Mouse (Mus musculus) frontal cortex, postnatal 36 days (tissue): Measurements from ENCODE around the gene 1810010D01Rik.

Experiments used
- DNase-seq, 2 experiments: peaks; one replicate each; pipeline ENCODE4 v3.0.0; 2022; ENCODE audit warnings: low spot score in 2 of 2

Gene 1810010D01Rik

DNA sequence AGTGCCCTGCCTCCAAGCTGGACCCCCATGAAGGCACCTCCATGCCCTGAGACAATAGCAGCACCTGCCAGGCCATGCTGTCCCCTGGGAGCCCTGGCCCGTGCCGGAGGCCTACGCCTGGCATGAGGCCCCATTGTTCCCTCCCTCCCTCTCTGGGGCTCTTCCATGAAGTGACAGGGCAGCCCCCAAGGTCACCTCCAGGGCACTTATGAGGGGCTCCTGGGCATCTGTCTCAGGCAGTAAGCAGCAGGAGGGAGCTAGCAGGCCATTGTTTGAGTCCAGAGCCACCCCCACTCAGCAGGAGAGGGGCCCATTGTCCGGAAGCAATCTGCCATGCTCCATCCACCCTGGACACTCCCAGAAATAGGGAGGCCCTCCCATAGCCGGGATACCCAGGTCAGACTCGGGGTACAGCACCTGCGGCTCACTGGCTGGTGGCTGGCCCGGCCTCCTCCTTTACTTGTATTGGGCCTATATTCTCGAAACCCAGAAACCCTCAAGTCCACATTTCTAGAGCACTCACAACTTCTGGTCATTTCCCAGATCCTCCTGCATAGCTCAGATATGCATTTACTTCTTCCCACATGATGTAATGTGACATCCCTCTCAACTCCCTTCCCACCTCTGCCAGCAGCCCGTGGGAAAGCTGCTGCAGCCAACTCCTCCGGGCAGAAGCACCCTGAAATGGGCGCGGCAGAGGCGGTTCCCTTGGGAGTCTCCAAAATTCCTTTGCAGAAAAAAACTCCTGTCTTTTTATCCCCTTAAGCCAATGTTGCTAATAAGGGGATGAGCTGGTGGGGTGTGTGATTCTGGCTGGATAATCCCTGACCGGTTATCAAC is 30.9 kb downstream of the 1810010D01Rik start:
- peak in 1 of 2 experiments; percentile 28 for DNase-seq

DNA sequence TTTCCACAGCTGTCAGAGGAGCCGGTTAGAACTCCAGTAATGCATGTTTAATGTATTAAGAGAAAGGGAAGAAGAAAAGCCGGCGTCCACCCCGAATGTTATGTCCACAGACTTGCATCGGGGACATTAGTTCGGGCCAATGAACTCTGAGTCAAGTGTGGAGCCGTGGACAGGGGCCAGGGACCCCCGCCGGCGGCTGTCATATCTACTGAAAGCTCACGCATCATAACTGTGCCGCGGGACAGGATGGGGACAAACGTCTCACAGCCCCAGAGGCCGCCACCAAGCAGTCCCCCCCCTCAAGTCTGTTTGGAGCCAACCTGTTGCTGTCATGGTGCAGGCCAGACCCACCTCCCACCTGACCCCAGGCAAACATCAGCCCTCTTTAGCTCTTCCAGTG is 34.4 kb downstream of the 1810010D01Rik start:
- no peak for DNase-seq

DNA sequence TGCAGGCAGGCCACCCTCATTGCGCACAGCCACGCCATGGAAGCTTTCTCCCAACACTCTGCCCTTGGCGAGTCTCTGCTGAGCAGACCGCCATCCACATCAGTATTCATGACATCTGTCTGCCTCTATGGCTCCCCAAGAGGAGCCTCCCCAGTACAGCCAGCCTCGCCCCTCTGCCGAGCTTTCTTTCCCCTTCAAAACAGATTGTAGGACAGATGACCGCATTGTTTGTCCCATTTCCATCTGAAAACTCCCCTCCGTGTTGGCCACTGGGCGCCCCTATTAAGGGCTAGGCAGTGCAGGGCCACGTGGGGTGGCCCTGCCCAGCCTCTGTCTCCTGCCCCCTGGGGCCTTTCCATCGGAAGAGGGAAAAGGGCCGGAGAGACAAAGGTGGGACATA is 34.8 kb downstream of the 1810010D01Rik start:
- no peak for DNase-seq

DNA sequence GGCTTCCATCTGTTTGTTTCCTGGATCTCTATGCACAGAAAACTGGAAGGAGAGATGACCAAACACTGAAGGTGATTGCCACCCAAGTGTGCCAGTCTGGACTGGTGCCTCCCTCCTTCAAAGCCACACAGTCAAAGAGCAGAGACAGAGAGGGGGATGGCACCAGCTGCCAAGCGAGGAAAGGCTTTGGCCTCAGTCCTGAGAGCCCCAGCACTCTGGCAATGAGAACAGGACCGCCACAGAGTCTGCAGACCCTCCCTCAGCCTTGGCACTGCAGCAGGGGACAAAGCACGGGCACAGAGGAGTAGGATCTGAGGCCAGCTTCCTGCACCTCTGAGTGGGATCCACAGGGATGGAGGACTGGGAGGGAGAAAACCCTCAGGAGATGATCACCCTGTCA is 38.2 kb downstream of the 1810010D01Rik start:
- DNase-seq, result no peak

DNA sequence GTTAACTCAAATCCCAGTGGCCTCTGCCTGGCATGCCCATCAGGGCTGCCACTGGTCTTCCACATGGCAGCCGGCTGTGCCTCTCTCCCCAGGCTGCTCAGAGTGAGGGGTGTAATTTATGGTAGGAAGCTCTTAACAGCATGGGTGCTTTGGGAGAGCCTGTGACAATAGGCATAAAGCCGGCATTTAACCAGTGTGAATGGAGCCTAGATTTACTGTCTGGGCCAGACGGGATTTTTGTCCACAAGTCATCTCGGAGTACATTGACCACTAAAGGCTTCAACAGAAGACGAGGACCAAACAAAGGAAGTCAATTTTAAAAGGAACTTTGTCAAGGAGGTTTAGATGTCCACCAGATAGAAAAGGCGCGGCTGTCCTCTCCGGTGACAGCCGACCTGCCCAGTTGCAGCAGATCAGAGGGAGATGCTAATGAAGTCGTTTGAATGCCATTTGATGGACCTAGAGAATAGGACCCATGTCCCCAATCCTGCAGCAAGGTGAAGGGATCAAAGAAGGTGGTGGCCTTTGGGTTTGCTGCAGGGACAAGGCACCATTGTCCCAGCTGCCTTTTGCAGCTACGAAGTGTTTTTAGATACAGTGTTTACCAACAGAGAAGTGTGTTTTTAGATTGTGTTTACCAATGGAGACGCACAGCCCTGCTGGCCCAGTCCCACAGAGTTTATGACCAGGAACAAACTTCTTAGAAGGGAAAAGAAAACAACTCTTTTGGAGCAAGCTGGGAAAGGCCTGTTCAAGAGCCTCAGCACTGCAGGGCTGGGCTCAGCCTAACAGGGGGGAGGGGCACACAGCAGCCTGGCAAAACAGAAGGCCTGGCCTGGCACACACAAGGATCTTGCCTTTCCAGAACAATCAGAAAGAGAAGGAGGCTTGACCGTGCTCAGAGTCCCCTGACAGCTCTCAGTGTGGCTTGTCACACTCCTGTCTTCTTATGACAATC is 48.4 kb downstream of the 1810010D01Rik start:
- DNase-seq, result no peak
